Mouse (Mus musculus): ENCODE data around the gene Gsdma2.
A peak's percentile ranks its signal among the peaks of the same experiment; 100 is the strongest.
"Not testable (repeated sequence)": the region's sequence is repeated elsewhere in the genome, so short reads cannot be mapped to it uniquely, and the experiment has no call there.

The Gsdma2 gene

DNA sequence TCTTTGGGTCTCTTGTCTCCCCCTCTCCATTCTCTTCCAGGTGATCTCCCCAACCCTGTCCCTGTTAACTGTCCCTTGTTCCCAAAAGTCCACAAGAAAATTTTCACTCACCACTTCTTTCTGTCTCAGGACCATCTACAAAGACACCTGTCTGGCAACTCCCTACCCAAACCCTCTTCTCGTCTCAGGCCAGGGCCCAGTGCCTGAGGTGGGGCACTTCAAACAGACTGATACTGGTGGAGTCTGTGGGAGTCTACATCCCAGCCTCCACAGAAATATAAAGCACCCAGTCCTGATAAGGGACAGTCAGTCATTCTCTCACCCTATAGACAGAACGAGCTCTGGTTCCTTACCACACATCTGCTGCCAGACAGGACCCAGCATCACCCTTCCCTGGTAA lies at the start of gene Gsdma2:
Gene Gsdma2, plus strand, starts transcription at position 301 of the 400 bp plus-strand sequence.
- DNase-seq (ENCODE audit: low read depth, low spot score), result no peak

DNA sequence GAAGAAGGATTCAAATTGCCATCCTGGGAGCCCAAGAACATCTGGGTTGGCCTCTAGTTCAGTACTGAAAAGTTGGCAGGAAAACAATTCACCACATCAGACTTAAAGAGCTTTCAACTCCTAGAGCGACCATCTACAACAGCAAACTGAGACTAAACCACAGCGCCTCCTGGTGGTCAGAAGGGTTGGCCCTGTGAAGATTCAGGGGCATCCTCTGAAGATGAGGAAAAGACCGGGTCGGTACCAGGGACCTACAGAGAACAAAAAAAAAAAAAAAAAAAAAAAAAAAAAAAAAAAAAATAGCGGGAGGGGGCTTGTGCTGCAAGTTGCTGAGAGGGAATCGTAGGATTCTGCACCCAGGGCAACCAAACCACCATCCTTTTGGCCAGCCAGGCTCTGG lies 49.2 kb upstream of the Gsdma2 start:
- peak; percentile 6 for DNase-seq (ENCODE audit: low read depth, low spot score)

DNA sequence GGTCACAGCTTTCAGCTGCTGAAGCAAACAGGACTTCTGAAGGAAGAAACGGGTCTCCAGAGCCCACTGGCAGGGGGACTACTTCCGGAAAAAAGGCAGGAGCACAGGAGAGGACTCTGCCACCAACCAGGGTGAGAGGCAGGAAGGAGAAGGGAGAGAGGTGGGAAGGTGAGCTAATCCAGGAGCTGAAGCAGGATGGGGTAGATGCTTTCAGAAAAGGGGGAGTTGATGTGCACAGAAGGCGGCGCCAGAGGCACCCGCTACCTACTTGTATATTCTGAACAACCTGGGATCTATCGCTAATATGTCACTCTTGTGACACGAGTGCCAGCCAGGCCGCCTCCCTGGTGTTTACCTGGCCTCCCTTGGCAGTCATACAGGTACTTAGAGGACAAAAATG lies 48.6 kb upstream of the Gsdma2 start, which contains the start of gene Lrrc3c:
Gene Lrrc3c, plus strand, starts transcription at position 301 of the 400 bp plus-strand sequence.
- DNase-seq (ENCODE audit: low read depth, low spot score), result no peak

DNA sequence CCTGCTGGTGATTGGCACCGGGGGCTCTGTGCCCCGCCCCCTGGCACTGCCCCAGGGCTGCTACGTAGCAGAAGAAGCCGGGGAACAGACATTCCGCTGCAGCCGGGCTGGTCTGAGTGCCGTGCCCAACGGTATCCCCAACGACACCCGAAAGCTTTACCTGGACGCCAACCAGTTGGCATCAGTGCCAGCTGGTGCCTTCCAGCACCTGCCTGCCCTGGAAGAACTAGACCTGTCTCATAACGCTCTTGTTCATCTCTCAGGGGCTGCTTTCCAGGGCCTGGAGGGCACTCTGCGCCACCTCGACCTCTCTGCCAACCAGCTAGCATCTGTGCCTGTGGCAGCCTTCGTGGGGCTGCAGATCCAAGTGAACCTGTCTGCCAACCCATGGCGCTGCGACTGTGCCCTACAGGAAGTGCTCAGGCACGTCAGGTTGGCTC lies 47.7 kb upstream of the Gsdma2 start:
- DNase-seq (ENCODE audit: low read depth, low spot score), result no peak

DNA sequence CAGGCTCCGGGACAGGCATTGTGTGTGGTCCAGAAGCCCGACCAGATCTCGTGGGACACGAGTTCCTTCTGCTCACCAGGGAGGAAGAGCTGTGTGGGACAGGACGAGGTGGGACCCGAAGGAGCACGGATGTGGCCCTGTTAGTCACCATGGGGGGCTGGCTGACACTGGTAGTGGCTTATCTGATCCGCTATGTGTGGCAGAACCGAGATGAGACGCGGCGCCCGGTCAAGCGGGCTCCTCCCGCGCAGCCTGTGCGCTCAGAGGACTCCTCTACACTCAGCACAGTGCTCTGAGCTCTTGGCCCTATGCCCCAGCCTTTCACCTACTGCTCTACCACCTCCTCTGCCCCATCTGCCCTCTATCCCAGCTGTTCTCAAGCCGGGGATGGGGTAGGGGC lies 47.3 kb upstream of the Gsdma2 start:
- no peak for DNase-seq (ENCODE audit: low read depth, low spot score)

DNA sequence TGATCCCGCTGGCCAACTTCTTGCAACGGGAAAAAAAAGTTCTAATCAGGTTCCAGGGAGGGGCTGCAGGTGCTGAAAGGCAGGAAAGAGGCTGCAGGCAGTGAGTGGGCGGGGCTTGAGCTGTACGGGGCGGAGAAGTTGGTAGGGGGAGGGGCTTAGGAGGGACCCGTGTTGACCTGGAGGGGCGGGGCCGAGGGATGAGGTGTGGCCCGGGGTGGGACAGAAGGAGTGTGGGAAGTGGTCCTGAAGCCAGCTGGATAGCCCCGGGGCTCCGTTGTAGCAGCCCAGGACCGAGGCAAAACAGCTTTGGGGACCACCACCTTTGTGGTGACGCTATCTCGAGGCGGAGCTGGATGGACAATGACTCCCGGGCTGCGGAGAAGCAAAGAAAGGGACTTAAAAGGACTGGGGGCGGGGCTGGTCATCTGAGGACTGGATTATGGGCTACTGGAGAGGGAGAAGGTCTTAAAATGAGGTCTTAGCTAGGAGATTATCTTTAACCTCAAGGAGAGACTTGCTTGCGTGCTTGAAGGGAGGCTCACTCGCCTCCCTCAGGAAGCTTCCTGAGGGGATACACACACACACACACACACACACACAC lies 44.4 kb upstream of the Gsdma2 start:
- DNase-seq (ENCODE audit: low read depth, low spot score), result no peak

DNA sequence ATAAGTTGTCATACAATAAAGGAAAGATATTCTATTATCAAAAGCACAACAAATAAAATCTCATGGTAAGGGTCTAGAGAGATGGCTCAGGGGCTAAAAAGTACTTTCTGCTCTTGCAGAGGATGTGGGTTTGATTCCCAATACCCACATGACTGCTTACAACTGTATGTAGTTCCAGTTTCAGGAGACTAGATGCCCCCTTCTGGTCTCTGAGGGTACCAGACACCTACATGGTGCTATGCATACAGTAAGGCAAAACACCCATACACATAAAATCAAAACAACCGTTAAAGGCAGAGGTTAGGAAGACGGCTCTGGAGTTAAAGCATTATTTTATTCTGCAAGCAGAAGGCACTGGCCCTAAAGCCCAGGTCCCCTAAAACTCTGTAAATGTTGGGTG lies 42.6 kb upstream of the Gsdma2 start:
- DNase-seq (ENCODE audit: low read depth, low spot score), result no peak

DNA sequence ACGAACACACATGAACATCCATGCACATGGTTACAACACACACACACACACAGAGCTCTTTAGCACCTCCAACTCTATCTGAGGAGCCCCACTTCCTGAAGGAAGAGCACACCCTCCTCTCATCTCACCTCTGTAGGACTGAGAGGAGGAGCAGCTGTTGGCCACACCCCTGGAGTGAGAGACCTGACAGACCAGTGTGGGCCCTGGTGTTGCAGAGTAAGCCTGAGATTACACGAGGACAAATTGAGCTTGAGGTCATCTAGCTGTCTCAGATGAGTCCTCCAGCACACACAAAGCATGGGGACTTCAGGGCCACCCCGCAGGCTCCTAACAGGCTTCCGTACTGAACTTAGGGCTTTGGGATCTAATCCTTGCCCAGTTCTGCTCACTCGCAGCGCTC lies 41.6 kb upstream of the Gsdma2 start:
- not testable (repeated sequence) for DNase-seq (ENCODE audit: low read depth, low spot score)

DNA sequence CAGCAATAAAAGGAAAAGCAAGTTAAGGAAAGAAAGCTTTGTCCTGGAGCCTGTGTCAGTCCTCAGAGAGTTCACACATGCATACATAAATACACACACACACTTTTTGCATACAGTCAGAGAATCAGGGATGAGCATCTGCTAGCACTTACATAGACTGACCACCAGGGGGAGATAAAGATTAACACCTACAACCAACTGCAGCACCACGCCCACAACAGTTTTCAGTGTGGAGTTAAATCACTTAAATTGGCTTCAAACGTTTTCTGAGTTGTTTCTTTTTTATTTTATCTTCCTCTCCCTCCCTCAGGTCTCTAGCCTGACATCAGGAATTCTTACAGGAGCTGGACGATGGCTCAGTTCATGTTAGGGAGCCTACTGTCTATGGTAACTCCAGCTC lies 39.8 kb upstream of the Gsdma2 start:
- DNase-seq (ENCODE audit: low read depth, low spot score), result peak; percentile 43

DNA sequence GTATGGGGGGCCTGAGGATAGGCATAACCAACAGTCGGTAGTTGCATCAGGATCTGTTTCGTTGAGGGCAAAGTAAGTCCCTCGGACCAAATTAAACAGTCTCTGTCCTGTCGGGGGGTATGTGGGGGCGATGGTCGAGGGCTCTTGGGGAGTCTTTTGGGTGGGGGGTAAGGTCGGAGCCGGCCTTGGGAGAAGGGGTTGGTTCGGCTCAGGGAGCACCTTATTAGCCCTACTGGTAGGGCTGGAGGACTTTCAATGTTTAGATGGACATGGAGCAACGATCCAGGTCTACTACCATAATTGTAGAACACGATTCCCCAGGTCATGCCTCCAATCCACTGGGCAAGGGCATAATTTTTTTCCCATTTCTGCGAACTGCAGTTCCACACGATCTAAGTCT lies 25.8 kb upstream of the Gsdma2 start:
- DNase-seq (ENCODE audit: low read depth, low spot score), result no peak

DNA sequence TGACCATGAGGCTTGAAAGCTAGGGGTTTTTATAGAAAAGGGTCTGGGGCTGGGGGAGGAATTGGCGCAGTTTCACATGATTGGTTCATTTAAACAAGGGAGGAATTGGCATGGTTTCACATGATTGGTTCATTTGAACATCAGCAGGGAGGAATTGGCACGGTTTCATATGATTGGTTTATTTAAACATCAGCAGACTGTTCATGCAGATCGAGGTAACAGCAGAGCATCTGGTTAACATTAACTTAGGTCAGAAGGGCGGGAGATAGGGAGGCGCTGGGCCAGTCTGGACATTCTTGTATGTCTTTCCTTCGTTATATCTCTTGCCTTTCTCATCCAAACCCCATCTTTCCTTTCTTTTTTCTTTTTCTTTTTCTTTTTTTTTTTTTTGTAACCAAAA lies 22.6 kb upstream of the Gsdma2 start:
- not testable (repeated sequence) for DNase-seq (ENCODE audit: low read depth, low spot score)

DNA sequence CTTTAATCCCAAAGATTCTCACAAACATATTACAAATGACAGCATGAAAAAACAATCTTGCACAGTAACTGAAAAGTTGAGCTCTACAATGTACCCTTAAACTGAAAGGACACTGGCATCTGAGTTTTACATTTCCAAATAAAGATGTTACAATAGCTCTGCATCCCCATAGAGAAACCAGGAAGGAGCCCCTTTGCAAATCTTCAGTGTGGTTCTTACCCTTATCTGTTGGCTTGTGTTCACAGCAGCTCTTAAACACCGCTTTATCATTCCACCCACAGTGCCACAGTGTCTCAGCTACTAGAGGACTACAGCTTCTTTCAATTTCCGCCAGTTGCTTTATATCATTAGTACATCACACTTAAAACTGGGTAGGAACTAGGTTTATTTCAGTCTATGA lies 22.2 kb upstream of the Gsdma2 start:
- DNase-seq (ENCODE audit: low read depth, low spot score), result not testable (repeated sequence)

DNA sequence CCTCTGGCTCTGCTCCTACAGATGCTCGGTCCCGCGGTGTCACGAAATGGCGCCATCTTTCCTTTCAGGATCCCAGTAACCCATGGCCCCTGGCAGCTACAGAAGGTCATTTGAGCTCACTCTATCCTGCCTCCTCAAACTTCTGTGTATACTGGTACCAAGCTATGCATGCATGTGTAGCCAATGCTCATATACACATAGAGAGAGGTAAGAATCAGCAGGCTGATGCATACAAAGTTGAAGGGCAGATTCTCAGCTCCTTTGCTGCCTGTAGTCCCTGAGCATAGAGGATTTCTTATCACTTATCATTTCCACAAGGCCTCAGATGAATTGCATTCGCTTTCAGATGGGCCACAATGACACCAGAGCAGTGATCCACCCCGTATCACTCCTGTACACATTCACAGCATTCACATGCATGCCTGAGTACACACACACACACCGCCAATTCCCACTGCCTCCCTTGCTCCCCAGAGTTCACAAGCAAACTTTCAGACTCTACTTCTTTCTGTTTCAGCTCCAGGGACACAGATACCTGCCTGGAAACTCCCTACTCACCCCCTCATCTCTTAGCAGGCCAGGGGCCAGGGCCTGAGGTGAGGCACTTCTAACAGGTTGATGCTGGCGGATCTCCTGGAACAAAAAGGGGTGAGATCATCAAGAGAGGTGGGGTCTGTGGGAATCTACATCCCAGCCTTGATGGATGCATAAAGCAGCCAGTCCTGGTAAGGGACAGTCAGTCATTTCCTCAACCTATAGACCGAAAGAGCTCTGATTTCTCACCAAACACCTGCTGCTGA lies 20.7 kb upstream of the Gsdma2 start, which contains the start of the genes Gm12355 and Gsdma3:
Gene Gm12355, minus strand, starts transcription at position 51 of the 800 bp plus-strand sequence.
Gene Gsdma3, plus strand, starts transcription at position 750 of the 800 bp plus-strand sequence.
- DNase-seq (ENCODE audit: low read depth, low spot score), result no peak

DNA sequence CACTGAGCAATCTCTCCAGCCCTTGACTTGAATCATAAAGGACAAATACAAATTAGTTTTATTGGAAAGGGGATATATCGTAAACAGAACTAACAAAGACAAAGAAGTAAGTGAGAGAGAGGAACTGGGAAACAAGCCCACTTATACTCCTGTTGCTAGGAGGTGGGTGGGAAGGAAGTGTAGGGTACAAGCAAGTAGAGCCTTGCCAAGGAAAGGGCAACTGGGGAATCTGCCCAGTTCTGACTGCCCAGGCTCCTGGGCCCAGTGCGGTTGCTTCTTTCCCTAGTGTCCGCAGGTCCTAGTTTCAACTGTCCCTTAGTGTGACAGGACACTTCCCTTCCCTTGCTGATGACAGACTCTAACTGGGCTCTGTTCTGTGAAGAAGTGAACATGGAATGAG lies 17.9 kb upstream of the Gsdma2 start:
- DNase-seq (ENCODE audit: low read depth, low spot score), result no peak

DNA sequence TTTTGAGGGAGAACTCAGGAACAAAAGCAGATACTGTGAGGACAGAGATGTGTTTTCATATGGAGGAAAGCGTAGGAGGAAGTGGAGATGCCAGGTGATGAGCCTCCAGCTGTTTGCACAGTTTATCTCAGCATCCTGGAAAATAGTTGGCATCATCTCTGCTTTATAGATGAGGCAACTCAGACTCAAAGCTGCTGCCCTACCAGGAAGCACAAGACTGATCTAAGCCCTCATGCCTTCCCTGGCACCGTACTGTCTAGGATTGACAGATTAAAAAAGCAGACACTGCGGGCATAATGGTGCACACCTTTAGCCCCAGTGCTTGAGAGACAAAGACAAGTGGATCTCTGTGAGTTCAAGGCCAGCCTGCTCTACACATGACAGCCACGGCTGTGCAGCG lies 15.9 kb upstream of the Gsdma2 start:
- no peak for DNase-seq (ENCODE audit: low read depth, low spot score)

DNA sequence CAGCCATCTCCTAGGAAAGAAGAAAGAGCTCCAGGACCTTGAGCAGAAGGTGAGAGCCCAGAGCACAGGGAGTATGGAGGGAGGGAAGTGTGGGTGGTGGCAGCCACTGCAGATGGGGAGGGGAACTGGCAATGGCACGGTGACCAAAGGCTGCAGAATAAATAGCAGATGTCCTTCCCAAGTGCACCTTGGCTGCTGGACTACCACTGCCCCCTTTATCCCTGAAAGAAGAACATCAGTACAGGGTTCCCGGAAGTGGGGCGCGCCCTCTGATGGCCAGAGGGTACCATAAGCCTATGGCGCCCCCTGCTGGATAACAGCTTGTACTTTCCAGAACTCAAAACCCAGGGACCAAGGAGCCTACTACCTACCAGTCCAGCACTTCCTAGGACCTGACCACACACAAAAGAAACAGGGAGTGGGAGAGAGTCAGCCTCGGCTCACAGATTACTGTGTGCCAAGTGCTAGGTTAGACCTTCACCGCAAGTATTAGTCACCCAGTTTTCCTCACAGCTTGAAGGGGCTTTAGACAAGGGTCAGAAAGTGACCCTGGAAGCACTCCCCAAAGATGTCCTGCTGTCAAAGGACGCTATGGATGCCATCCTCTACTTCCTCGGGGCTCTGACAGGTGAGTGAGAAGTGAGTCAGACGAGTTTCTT lies 11.1 kb upstream of the Gsdma2 start:
- DNase-seq (ENCODE audit: low read depth, low spot score), result not testable (repeated sequence)

DNA sequence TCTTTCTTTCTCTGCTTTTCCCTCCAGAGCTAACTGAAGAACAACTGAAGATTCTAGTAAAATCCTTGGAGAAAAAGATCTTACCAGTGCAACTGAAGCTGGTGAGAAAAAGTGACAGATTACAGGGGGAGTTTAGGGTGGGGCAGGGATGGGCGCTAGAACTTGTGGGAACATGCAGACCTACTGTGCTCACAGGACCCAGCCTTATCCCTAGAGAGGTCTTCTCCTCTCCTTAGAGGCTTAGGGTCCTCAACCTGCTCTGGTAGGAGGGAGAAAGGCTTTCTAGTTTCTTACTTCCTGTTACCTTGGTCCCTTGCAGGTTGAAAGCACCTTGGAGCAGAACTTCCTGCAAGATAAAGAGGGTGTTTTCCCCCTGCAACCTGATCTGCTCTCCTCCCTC lies 9.1 kb upstream of the Gsdma2 start:
- no peak for DNase-seq (ENCODE audit: low read depth, low spot score)

DNA sequence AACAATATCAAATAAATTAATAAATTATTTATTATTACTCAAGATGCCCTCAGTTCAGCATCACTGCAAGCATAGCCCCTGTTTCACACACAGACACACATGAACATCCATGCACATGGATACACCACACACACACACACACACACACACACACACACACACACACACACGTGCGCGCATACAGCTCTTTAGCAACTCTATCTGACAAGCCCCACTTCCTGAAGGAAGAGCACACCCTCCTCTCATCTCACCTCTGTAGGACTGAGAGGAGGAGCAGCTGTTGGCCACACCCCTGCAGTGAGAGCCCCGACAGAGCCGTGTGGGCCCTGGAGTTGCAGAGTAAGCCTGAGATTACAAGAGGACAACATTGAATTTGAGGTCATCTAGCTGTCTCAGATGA lies 6.5 kb upstream of the Gsdma2 start:
- no peak for DNase-seq (ENCODE audit: low read depth, low spot score)

DNA sequence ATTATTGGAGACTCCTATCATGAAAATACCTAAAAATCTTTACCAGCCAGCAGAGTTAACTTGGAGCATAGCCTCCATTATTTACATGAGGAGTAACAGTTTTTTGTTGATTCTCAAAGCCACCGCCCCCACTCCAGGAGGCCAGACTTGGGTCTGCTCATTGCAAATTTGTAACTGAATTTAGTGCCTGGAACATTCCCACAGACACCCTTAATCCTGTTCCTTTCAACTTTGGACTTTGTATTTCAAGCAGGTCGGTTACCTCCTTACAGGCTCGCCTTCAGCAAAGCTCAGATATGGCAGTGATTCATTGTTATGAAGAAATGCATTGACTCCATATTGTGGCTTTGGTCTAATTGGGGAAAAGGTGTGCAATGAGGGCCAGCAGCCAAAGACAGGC lies 1.8 kb upstream of the Gsdma2 start:
- no peak for DNase-seq (ENCODE audit: low read depth, low spot score)

DNA sequence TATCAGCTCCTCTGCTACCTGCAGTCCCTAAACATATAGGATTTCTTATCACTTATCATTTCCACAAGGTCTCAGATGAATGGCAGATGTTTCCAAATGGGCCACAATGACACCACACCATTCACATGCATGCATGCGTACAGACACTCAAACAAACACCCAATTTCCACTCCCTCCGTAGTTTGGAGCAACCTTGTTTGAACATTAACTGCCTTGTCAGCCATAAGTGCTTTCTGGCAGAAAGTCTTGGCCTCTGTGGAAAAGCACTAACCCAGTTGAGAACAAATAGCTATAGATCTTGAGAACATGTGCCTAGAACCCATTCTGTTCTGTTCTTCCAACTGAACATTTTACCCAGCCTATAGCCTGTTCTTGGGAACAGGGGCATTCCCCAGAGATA lies 613 bp upstream of the Gsdma2 start:
- no peak for DNase-seq (ENCODE audit: low read depth, low spot score)

DNA sequence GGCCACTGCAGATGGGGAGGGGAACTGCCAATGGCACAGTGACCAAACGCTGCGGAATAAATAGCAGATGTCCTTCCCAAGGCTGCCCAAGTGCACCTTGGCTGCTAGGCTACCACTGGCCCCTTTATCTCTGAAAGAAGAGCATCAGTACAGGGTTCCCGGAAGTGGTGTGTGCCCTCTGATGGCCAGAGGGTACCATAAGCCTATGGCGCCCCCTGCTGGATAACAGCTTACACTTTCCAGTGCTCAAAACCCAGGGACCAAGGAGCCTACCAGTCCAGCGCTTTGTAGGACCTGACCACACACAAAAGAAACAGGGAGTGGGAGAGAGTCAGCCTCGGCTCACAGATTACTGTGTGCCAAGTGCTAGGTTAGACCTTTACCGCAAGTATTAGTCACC lies 8.5 kb downstream of the Gsdma2 start:
- DNase-seq (ENCODE audit: low read depth, low spot score), result not testable (repeated sequence)

DNA sequence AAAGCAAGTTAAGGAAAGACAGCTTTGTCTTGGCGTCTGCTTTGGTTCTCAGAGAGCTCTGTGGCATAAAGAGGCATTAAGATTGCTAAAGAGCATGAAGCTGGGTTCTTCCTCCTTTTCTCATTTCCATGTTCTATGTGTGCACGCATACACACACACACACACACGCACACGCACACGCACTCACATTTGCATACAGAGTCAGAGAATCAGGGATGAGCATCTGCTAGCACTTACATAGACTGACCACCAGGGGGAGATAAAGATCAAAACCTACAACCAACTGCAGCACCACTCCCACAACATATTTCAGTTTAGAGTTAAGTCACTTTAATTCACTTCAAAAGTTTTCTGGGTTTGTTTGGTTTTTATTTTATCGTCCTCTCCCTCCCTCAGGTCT lies 14.0 kb downstream of the Gsdma2 start:
- DNase-seq (ENCODE audit: low read depth, low spot score), result peak; percentile 74

DNA sequence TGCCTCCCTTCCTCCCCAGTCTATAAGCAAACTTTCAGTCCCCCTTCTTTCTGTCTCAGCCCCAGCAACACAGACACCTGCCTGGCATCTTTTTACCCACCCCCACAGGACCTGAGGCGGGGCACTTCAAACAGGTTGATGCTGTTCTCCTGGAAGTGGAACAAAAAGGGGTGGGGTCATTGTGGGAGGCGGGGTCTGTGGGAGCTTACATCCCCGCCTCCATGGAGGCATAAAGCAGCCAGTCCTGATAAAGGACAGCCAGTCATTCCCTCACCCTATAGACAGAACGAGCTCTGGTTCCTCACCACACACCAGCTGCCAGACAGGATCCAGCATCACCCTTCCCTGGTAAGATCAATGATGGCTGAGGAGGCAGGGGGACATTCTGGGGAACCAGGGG lies 17.5 kb downstream of the Gsdma2 start, which contains the start of gene Gsdma:
Gene Gsdma, plus strand, starts transcription at position 261 of the 400 bp plus-strand sequence.
- no peak for DNase-seq (ENCODE audit: low read depth, low spot score)

Data from telencephalon, adult 2 months (tissue).